ENCODE assay signal across 23 mouse cellular contexts in the genomic region with DNA sequence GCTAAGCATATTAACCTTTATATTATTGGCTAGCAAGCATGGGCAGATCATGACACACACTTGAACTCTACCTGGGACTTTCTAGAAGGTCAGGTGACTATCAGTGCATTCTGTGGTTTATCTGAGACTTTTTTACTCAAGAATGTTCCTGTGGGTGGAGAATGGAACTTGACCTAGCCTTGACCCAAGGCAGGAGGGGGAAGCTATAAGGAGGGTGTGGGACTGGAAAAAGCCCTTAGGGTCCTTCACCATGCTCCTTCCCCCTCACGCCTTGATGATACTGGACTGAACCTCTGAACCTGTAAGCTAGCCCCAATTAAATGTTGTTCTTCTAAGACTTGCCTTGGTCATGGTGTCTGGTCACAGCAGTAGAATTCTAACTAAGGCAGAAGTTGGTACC. TPM values are rescaled to one million over a fixed set of nuclear protein-coding genes. Genes with fewer than 3 reads are reported as not detected.
"Had no signal": no experiment of that assay in that cellular context is flagged by ENCODE, and none has a peak within 500 bp of the region (broad histone marks: within the 10 kb centered on the region; RNA-seq: fewer than 3 reads in every experiment).

No protein-coding gene starts in this region.

- H3K27me3 ChIP-seq: midbrain, embryonic 12.5 days; neural tube, embryonic 15.5 days had no signal

- ATAC-seq: midbrain, embryonic 16.5 days had no signal

- H3K9ac ChIP-seq: lung, embryonic 14.5 days; midbrain, embryonic 12.5 days; neural tube, embryonic 13.5 days; neural tube, embryonic 15.5 days had no signal

- H3K4me2 ChIP-seq: lung, embryonic 14.5 days; midbrain, embryonic 12.5 days; neural tube, embryonic 13.5 days; neural tube, embryonic 15.5 days had no signal

- H3K36me3 ChIP-seq: midbrain, embryonic 10.5 days; midbrain, embryonic 12.5 days; neural tube, embryonic 13.5 days; neural tube, embryonic 15.5 days had no signal

- H3K4me3 ChIP-seq: midbrain, embryonic 10.5 days; midbrain, embryonic 12.5 days; myocyte; neural tube, embryonic 13.5 days; neural tube, embryonic 15.5 days had no signal

- DNase-seq: lung, adult 18-20 months; lung, embryonic 14.5 days; lung, postnatal 10 days; lung, postnatal 4 days; midbrain, embryonic 14.5 days; retina, postnatal 1 day; right cerebral cortex, adult 18-20 months; right cerebral cortex, postnatal 25 days; right cerebral cortex, postnatal 4 days; spleen, adult 18-20 months; thymus, adult 18-20 months; thymus, postnatal 14 days; thymus, postnatal 4 days had no signal

- H3K4me1 ChIP-seq: neural tube, embryonic 15.5 days had no signal

- H3K27ac ChIP-seq: midbrain, embryonic 10.5 days; midbrain, embryonic 12.5 days; neural tube, embryonic 13.5 days; neural tube, embryonic 15.5 days had no signal

- H3K9me3 ChIP-seq: midbrain, embryonic 10.5 days; midbrain, embryonic 12.5 days; neural tube, embryonic 13.5 days; neural tube, embryonic 15.5 days had no signal

RNA-seq across cellular contexts. Expression of a gene that starts 36.7 kb away (rescaled TPM):
- total RNA-seq: megakaryocyte-erythroid progenitor cell, adult 5-6 weeks had no signal
- polyA plus RNA-seq: lung, embryonic 14.5 days; myocyte; small intestine, adult 2 months; stomach, embryonic 14.5 days; urinary bladder, adult 2 months had no signal
